Mouse (Mus musculus) ovary, postnatal 14 days (tissue): ENCODE measurements around the gene Kif3c.

ENCODE experiments used
- DNase-seq: peaks from one replicate; pipeline ENCODE4 v3.0.0; 2022; ENCODE audit warnings: low spot score

Kif3c gene

DNA sequence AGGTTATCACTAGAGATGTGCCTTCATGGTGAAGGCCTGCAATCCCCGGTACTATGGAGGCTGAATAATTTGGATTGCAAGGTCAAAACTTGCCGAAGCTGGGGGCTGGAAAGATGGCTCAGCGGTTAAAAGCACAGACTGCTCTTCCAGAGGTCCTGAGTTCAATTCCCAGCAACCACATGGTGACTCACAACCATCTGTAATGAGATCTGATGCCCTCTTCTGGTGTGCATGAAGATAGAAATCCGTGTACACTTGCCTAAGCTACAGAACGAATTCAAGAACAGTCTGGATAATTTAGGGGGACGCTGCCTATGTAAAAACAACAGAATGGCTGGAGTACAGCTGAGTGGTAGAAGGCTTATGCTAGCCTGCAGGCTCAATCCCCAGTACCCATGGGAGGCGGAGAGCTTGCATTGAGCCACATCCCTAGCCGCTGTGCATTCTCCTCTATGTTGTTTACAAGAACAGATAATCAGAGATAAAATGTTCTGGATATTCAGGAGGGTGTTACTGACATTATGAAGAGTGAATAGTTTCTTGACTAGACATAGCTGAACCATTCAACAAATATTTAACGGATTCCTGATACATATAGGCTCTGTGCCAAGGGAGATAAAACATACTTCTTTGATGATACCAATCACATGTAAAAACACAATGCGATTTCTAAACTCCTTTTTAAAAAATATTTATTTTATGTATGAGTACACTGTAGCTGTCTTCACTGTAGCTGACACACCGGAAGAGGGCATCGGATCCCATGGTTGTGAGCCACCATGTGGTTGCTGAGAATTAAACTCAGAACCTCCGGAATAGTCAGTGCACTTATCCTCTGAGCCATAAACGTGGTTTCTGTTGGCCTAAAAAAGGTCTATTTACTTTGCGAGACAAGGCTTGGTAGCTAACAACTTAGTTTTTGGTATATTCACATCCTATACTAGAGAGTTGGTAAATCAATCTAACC, 60.7 kb downstream of the Kif3c start:
- DNase-seq: no peak

DNA sequence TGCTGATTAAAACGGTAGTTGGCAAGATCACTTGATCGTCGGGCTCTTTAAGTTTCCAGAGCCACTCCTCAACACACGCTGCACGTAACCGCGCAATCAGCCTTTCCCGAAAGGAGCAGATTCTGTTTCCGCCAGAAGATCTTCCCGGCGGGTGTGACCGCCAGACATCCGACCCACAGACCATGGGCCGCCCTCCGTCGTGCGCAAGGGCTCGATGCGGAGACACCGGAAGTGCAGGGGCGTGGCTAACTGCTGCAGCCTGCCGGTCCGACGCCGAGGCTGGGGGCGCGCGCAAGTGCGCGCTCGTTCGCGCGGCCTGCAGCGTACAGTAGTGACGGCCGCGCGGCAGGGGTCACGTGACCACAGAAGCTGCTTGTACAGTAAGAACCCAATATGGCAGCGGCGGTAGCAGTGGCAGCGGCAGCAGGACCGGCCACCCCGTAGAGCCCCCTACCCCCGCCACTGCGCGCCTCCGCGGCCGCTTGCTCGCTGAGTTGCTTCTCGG, 61.6 kb downstream of the Kif3c start, which contains the start of gene Asxl2:
Gene Asxl2, plus strand, starts transcription at position 328 of the 505 bp plus-strand sequence.
- DNase-seq: peak; percentile 95

DNA sequence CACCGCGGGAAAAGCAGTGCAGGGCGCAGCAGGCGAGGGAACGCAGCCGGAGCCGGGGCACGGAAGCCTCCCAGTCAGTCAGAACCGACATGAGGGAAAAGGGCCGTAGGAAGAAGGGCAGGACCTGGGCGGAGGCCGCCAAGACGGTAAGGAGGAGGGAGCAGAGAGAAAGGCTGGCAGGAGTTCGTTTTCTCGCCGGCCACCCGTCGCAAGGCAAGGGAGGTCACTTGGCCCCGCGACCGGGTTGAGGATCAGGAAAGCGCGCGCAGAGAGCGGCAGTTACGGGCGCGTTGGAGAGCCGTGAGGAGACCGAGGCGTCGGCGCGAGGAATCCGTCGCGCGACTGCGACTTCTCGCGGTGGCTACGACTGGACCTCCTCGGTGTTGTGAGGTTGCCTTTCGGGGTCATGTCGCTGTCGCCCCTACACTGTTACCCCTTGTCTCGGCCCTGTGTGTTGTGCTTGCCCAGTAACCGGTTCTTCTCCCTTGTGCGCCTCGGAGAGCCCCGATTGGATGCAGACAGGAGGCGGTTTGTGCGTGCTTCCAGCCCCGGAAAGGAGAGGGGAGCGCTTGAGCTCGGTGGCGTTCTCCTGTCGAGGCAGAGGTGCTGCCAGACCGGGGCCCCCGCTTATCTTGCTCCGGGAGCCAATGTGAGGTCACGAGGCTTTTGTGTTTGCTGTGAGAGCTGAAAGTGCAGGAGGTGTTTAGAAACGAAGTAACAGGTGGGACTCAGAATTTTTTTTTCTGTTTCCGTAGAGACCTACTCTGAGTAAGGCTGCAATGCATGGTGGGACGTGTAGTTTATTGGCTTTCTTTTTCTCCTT, 62.3 kb downstream of the Kif3c start:
- DNase-seq: peak; percentile 45

DNA sequence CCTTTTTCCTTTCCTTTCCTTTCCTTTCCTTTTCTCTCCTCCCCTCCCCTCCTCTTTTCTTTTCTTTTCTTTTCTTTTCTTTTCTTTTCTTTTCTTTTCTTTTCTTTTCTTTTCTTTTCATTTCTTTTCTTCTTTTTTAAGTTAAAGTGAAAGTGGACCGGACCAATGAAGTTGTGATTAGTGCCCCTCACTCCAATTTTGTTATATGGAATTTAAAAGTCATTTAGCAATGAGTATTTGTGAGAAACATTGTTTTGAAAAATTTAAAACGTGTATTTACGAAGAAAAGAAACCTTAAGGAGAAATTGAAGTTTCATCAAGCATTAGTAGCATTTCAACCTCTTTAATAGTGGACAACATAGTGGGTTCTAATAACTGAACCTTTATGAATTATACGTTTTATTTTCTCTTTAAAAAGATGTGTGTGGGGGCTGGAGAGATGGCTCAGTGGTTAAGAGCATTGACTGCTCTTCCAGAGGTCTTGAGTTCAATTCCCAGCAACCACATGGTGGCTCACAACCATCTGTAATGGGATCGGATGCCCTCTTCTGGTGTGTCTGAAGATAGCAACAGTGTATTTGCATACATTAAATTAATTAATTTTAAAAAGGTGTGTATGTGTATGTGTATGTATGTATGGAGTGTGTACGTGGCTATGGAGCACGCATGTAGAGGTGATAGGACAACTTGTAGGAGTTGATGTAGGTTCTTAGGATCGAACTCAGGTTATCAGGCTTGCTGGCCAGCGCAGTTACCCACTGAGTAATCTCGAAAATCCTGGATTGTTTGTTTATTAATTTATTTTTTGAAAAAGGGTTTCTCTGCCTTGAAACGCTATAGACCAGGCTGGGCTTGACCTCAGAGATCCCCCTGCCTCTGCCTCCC, 63.2 kb downstream of the Kif3c start:
- DNase-seq: no peak

DNA sequence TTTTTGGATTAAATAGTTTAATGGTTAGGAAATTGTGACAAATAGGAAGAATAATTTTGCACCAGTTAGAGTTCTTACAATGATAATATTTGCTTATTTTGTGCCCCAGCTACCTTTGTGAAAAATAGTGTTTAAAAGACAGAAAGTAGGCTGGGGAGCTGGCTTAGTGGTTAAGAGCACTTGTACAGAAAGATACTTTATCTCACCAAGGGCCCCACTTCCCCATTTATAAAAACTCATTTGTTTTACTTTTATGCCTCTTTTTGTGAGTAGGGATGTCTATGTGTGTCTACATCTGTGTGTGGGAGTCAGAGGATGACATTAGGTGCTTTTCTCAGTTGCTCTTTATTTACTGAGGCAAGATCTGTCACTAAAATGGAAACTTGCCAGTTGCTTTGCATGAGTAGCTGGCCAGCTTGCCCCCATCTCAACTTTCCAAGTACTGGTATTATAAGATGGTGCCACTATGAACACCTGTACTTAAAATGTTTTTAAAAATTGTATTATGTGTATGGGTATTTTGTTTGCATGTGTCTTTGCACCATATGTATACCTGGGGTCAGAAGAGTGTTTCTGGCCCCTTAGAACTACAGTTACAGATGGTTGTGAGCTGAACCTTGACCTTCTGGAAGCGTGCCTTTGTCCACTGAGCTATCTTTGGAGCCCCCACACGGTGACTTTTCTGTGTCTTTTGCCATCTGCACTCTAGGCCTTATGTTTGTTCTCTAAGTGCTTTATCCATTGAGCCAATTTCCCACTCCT, 64.9 kb downstream of the Kif3c start:
- DNase-seq: no peak

- DNase-seq: no peak
These were observed 65.5 kb downstream of the Kif3c start for GRCm38 (mm10) chr12:3430443-3430753.

GRCm38 (mm10) chr12:3430985-3431384, 66.1 kb downstream of the Kif3c start:
- DNase-seq: no peak

GRCm38 (mm10) chr12:3433736-3434135, 68.8 kb downstream of the Kif3c start:
- DNase-seq: no peak

GRCm38 (mm10) chr12:3436446-3436845, 71.5 kb downstream of the Kif3c start:
- DNase-seq: no peak

DNA sequence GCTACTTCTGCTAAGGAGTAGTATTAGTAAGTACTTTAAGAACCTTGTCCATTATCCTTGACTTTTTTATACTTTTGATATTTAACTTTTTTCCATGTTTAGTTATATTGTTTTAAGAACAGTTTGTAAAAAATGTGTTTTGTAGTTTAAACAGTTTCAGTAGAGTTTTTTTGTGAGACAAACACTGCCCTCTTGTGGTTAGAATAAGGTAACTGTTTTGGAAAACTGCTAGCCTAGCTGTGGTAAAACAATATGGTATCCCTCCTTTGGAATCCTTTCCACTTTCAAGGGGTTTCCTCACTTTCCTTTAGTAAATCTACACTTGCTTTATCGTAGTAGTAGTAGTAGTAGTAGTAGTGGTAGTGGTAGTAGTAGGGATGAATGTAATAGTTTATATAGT, 72.9 kb downstream of the Kif3c start:
- DNase-seq: no peak

DNA sequence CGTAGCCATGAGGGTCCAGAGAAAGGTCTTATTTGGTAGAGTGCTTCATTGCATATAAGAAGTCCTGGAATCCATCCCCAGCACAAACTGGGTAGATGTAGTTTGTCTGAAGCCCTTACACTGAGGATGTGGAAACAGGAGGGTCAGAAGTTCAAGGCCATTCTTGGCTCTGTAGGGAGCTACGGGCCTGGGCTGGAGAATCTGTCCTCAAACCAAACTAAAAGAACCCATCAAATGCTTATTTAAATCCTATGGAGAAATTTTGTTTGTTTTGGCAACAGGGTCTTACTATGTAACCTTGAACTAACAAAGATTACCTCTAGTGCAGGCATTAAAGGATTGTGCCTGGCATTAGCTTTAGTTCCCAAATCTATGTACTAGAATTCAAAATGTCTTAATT, 76.0 kb downstream of the Kif3c start:
- DNase-seq: no peak

- DNase-seq: no peak
These were observed 76.4 kb downstream of the Kif3c start for GRCm38 (mm10) chr12:3441361-3441760.

DNA sequence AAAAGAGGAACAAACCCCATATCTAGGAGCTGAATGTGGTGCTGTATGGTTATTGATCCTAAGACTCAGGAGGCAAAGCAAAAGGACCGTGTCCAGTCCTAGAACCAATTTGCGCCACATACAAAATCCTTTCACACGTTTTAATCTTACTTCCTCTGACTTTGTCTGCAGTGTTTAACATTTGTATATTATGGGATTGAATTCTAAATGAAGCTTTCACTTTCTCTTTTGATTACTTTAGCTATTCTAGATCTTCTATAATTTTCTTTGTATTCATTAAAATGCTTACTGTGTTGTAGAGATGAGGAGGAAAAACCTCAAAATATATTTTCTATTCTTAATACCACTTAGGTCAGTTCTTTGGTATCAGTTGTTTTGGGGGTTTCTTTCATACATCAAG, 88.6 kb downstream of the Kif3c start:
- DNase-seq: no peak
